Mouse (Mus musculus): ENCODE results near the gene Rubcn. TPM values are rescaled to one million over a fixed set of nuclear protein-coding genes. Genes with fewer than 3 reads are reported as not detected.

The Rubcn gene
- total and polyA plus RNA-seq, 3 experiments: 27.7 to 40.4 (median 28.0) TPM

- Histone ChIP-seq H3K9me3 (replicated peaks; ENCODE audit: low read length) (no peaks in the 10 kb centered on the region), H3K27me3 (replicated peaks) (no peaks in the 10 kb centered on the region), H3K4me3 (replicated peaks in 1 of 3; ENCODE audit: low read depth in 2 of 3, low read length in 2 of 3, poor library complexity in 1 of 3) (no peak overlapping the region), H3K4me1 (ENCODE audit: control insufficient read depth in 1 of 2, insufficient read depth in 2 of 2) (peaks cover 0 to 13% of the 10 kb centered on the region in 2 experiments; a peak in 3 of 4 replicates), H3K36me3 (replicated peaks in 1 of 2; ENCODE audit: control insufficient read depth in 1 of 2, insufficient read depth in 1 of 2, low read length in 1 of 2) (no peaks in the 10 kb centered on the region), H3K79me2 (replicated peaks; ENCODE audit: control insufficient read depth, extremely low read depth, insufficient read depth, poor library complexity, severe bottlenecking) (no peaks in the 10 kb centered on the region), H3K4me2 (ENCODE audit: insufficient read depth, low read depth, poor library complexity, severe bottlenecking) (no peak overlapping the region), H3K9ac (ENCODE audit: insufficient read depth, low read depth) (no peak overlapping the region), H3K27ac (ENCODE audit: insufficient read depth, low read depth) (no peak overlapping the region)
- in situ Hi-C loops (cut with MboI; ENCODE audit: low pct_ligation_motif_present, low pct_unique_long_range_greater_than_20kb, low sequenced_read_pairs) (no loop called here), dilution Hi-C loops (cut with MboI; ENCODE audit: extremely low pct_ligation_motif_present, extremely low pct_unique_long_range_greater_than_20kb, low sequenced_read_pairs) (no loop called here)
- DNase-seq (ENCODE audit: extremely low read depth): no peak
- TF ChIP-seq USF1 (IDR thresholded peaks at IDR 0.05; ENCODE audit: low read depth, low read length) (no peak), HCFC1 (IDR thresholded peaks at IDR 0.05; ENCODE audit: low read depth, low read length) (no peak), TBP (conservative IDR thresholded peaks at IDR 0.05; ENCODE audit: low read depth, low read length) (no peak)
These were observed 73.7 kb downstream of the Rubcn start for GRCm38 (mm10) chr16:32803901-32804300.

- in situ Hi-C loops (cut with MboI; ENCODE audit: low pct_ligation_motif_present, low pct_unique_long_range_greater_than_20kb, low sequenced_read_pairs): no loop called here
- no peak for TF ChIP-seq TBP (conservative IDR thresholded peaks at IDR 0.05; ENCODE audit: low read depth, low read length)
- no peak for TF ChIP-seq MEF2A (IDR thresholded peaks at IDR 0.05; ENCODE audit: borderline replicate concordance, low read depth, low read length)
- no peak for TF ChIP-seq E2F4 (IDR thresholded peaks at IDR 0.05; ENCODE audit: insufficient replicate concordance, low read depth, low read length)
- TF ChIP-seq JUND (conservative IDR thresholded peaks at IDR 0.05; ENCODE audit: low read depth, low read length): no peak
- no peak for TF ChIP-seq SMC3 (IDR thresholded peaks at IDR 0.05; ENCODE audit: low read depth, low read length)
- no peak for TF ChIP-seq TCF12 (IDR thresholded peaks at IDR 0.05; ENCODE audit: low read depth, low read length)
- H3K4me3 ChIP-seq (replicated peaks in 1 of 3; ENCODE audit: low read depth in 2 of 3, low read length in 2 of 3, poor library complexity in 1 of 3): no peak overlapping the region
- no peak for DNase-seq (ENCODE audit: extremely low read depth)
- H3K9me3 ChIP-seq (replicated peaks; ENCODE audit: low read length): no peaks in the 10 kb centered on the region
- no peak overlapping the region for H3K9ac ChIP-seq (ENCODE audit: insufficient read depth, low read depth)
- no peak overlapping the region for H3K4me2 ChIP-seq (ENCODE audit: insufficient read depth, low read depth, poor library complexity, severe bottlenecking)
- no peaks in the 10 kb centered on the region for H3K36me3 ChIP-seq (replicated peaks in 1 of 2; ENCODE audit: control insufficient read depth in 1 of 2, insufficient read depth in 1 of 2, low read length in 1 of 2)
- H3K4me1 ChIP-seq (ENCODE audit: control insufficient read depth in 1 of 2, insufficient read depth in 2 of 2): peaks cover 4 to 19% of the 10 kb centered on the region in 2 experiments
- no peak overlapping the region for H3K27ac ChIP-seq (ENCODE audit: insufficient read depth, low read depth)
- dilution Hi-C loops (cut with MboI; ENCODE audit: extremely low pct_ligation_motif_present, extremely low pct_unique_long_range_greater_than_20kb, low sequenced_read_pairs): no loop called here
- H3K27me3 ChIP-seq (replicated peaks): no peaks in the 10 kb centered on the region
- no peaks in the 10 kb centered on the region for H3K79me2 ChIP-seq (replicated peaks; ENCODE audit: control insufficient read depth, extremely low read depth, insufficient read depth, poor library complexity, severe bottlenecking)
These were observed 74.2 kb downstream of the Rubcn start for GRCm38 (mm10) chr16:32803252-32803853.

GRCm38 (mm10) chr16:32797426-32797689, 80.2 kb downstream of the Rubcn start, which contains the start of gene Muc20:
Gene Muc20, minus strand, starts transcription at chr16:32797435.
- Histone ChIP-seq H3K4me2 (ENCODE audit: insufficient read depth, low read depth, poor library complexity, severe bottlenecking) (no peak within 1 kb of the TSS), H3K4me3 (replicated peaks in 1 of 3; ENCODE audit: low read depth in 2 of 3, low read length in 2 of 3, poor library complexity in 1 of 3) (no peak within 1 kb of the TSS), H3K4me1 (ENCODE audit: control insufficient read depth in 1 of 2, insufficient read depth in 2 of 2) (peaks cover 14 to 24% of the 10 kb centered on the region in 2 experiments), H3K9ac (ENCODE audit: insufficient read depth, low read depth) (no peak within 1 kb of the TSS), H3K27me3 (replicated peaks) (no peaks in the 10 kb centered on the region), H3K36me3 (replicated peaks in 1 of 2; ENCODE audit: control insufficient read depth in 1 of 2, insufficient read depth in 1 of 2, low read length in 1 of 2) (no peaks in the 10 kb centered on the region), H3K9me3 (replicated peaks; ENCODE audit: low read length) (no peaks in the 10 kb centered on the region), H3K79me2 (replicated peaks; ENCODE audit: control insufficient read depth, extremely low read depth, insufficient read depth, poor library complexity, severe bottlenecking) (no peaks in the 10 kb centered on the region), H3K27ac (ENCODE audit: insufficient read depth, low read depth) (no peak within 1 kb of the TSS)
- no peak for DNase-seq (ENCODE audit: extremely low read depth)
- in situ Hi-C loops (cut with MboI; ENCODE audit: low pct_ligation_motif_present, low pct_unique_long_range_greater_than_20kb, low sequenced_read_pairs) (loop anchor here (5.0 kb wide), 1 partner anchor 35 kb away; no protein-coding TSS in a partner anchor), dilution Hi-C loops (cut with MboI; ENCODE audit: extremely low pct_ligation_motif_present, extremely low pct_unique_long_range_greater_than_20kb, low sequenced_read_pairs) (no loop called here)
- TF ChIP-seq MXI1 (IDR thresholded peaks at IDR 0.05; ENCODE audit: low read depth, low read length): no peak
- no peak for TF ChIP-seq MAFK (IDR thresholded peaks at IDR 0.05; ENCODE audit: insufficient replicate concordance, low read length)
- no peak for TF ChIP-seq RAD21 (IDR thresholded peaks at IDR 0.05; ENCODE audit: low read depth, low read length)
- TF ChIP-seq MAX (IDR thresholded peaks at IDR 0.05; ENCODE audit: low read length): no peak
- no peak for TF ChIP-seq USF2 (conservative IDR thresholded peaks at IDR 0.05; ENCODE audit: low read depth, low read length)
- no peak for TF ChIP-seq USF1 (IDR thresholded peaks at IDR 0.05; ENCODE audit: low read depth, low read length)
- TF ChIP-seq POLR2A (IDR thresholded peaks at IDR 0.05; ENCODE audit: low read depth, low read length): no peak
- TF ChIP-seq EP300 (IDR thresholded peaks at IDR 0.05; ENCODE audit: low read length): no peak
- no peak for TF ChIP-seq KAT2A (IDR thresholded peaks at IDR 0.05; ENCODE audit: insufficient replicate concordance, low read length)
- TF ChIP-seq IRF4 (IDR thresholded peaks at IDR 0.05; ENCODE audit: low read depth, low read length): no peak
- no peak for TF ChIP-seq CHD2 (IDR thresholded peaks at IDR 0.05; ENCODE audit: low read length)
- TF ChIP-seq CTCF (conservative IDR thresholded peaks at IDR 0.05 in 1 of 2, IDR thresholded peaks at IDR 0.05 in 1 of 2; ENCODE audit: low read depth in 2 of 2, low read length in 2 of 2): no peak
- no peak for TF ChIP-seq MAZ (IDR thresholded peaks at IDR 0.05; ENCODE audit: low read depth, low read length)
- TF ChIP-seq BHLHE40 (IDR thresholded peaks at IDR 0.05; ENCODE audit: low read depth, low read length): no peak
- TF ChIP-seq MEF2A (IDR thresholded peaks at IDR 0.05; ENCODE audit: borderline replicate concordance, low read depth, low read length): no peak
- no peak for TF ChIP-seq TCF12 (IDR thresholded peaks at IDR 0.05; ENCODE audit: low read depth, low read length)
- TF ChIP-seq SMC3 (IDR thresholded peaks at IDR 0.05; ENCODE audit: low read depth, low read length): no peak
- no peak for TF ChIP-seq MYC (IDR thresholded peaks at IDR 0.05; ENCODE audit: low read depth, low read length)
- no peak for TF ChIP-seq NELFE (IDR thresholded peaks at IDR 0.05; ENCODE audit: low read depth, low read length)
- no peak for TF ChIP-seq JUN (IDR thresholded peaks at IDR 0.05; ENCODE audit: insufficient read depth, low read depth, low read length)
